Mouse (Mus musculus): ENCODE data around the gene Tmprss3. TPM values are rescaled to one million over a fixed set of nuclear protein-coding genes. Genes with fewer than 3 reads are reported as not detected.

Tmprss3 gene
- polyA plus RNA-seq, 1 experiment from 2014 or later = 0.12 TPM

DNA sequence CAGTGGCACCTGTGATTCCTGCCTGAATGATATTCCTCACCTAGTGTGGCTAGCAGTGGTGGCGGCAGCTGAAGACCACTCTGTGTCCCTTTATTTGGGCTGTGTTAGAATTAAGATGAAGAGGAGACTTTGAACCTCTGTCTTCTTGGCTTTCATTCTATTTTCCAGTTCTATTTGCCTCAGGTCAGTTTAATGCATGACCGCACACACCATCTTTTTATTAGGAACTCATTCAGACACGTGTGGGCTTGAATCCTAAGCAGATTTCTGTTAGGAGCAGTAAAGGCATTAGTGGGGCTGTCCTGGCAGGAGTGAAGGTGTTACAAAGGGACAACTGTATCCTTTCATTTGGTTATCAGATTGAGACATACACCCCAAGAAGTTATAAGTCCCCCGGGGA, 38.5 kb downstream of the Tmprss3 start:
- Histone ChIP-seq H3K9ac (ENCODE audit: low read depth, low read length) (no peak overlapping the region), H3K4me1 (replicated peaks; ENCODE audit: control insufficient read depth, insufficient read depth, low read length) (no peaks in the 10 kb centered on the region), H3K4me3 (ENCODE audit: low read depth, low read length) (no peak overlapping the region), H3K36me3 (ENCODE audit: control insufficient read depth, insufficient read depth, low read length) (no peaks in the 10 kb centered on the region), H3K27ac (ENCODE audit: low read depth, low read length) (no peak overlapping the region), H3K4me2 (no peak overlapping the region), H3K9me3 (ENCODE audit: control insufficient read depth, low read length) (no peaks in the 10 kb centered on the region), H3K27me3 (replicated peaks; ENCODE audit: control insufficient read depth, insufficient read depth, low read length) (no peaks in the 10 kb centered on the region)
- DNase-seq (ENCODE audit: low spot score) (no peak), ATAC-seq (replicated peaks; ENCODE audit: low FRiP score) (no peak)
- WGBS = 79% methylated on average over 4 of the region's 4 CpGs

DNA sequence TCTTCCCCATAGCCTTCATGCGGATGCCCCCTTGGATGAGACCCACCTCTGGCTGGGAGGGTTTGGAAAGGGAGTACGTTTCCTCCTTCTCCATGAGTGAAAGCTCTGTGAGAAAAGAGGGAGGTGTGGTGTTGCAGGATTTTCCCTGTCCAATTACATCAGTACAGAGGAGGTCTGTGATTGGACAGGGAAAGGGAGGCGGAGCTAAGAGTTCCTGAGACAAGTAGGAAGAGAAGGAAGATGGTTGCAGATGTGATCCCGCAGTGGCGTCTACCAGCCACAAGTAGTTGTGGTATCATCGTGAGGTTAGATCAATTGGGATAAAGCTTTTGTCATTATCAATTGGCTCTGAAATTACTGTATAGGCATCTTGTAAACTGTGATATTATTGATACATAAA, 40.9 kb downstream of the Tmprss3 start:
- Histone ChIP-seq H3K4me2 (no peak overlapping the region), H3K9me3 (ENCODE audit: control insufficient read depth, low read length) (no peaks in the 10 kb centered on the region), H3K36me3 (ENCODE audit: control insufficient read depth, insufficient read depth, low read length) (no peaks in the 10 kb centered on the region), H3K4me3 (ENCODE audit: low read depth, low read length) (no peak overlapping the region), H3K27ac (ENCODE audit: low read depth, low read length) (no peak overlapping the region), H3K4me1 (replicated peaks; ENCODE audit: control insufficient read depth, insufficient read depth, low read length) (no peaks in the 10 kb centered on the region; the same call in none of the 2 replicates), H3K27me3 (replicated peaks; ENCODE audit: control insufficient read depth, insufficient read depth, low read length) (no peaks in the 10 kb centered on the region), H3K9ac (ENCODE audit: low read depth, low read length) (no peak overlapping the region)
- no peak for DNase-seq (ENCODE audit: low spot score)
- no peak for ATAC-seq (replicated peaks; ENCODE audit: low FRiP score)
- 77% methylated on average over 6 of the region's 6 CpGs for WGBS

DNA sequence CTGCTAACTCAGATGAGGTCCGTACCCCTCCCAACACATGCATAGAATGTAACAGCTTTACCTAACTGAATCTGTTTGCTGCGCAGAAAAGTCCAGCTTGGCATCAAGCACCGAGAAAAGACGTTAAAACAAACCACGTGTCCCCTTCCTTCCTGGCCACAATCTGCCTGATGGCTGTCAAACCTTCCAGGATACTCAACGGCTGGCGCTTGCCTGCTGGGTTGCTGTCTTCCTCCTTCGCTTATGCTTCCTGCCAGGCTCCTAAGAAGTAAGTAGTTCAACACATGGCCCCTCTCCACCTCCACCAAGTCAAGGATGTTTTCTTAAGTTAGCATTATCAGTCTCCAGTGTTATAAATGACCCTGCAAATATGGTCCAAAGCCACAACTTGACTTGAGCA, 45.0 kb downstream of the Tmprss3 start:
- Histone ChIP-seq H3K4me3 (ENCODE audit: low read depth, low read length) (no peak overlapping the region), H3K4me2 (no peak overlapping the region), H3K9me3 (ENCODE audit: control insufficient read depth, low read length) (no peaks in the 10 kb centered on the region), H3K36me3 (ENCODE audit: control insufficient read depth, insufficient read depth, low read length) (no peaks in the 10 kb centered on the region), H3K9ac (ENCODE audit: low read depth, low read length) (no peak overlapping the region), H3K4me1 (replicated peaks; ENCODE audit: control insufficient read depth, insufficient read depth, low read length) (no peaks in the 10 kb centered on the region; the same call in none of the 2 replicates), H3K27me3 (replicated peaks; ENCODE audit: control insufficient read depth, insufficient read depth, low read length) (no peaks in the 10 kb centered on the region), H3K27ac (ENCODE audit: low read depth, low read length) (no peak overlapping the region)
- ATAC-seq (replicated peaks; ENCODE audit: low FRiP score) (no peak), DNase-seq (ENCODE audit: low spot score) (no peak)
- 44% methylated on average over 8 of the region's 8 CpGs for WGBS

DNA sequence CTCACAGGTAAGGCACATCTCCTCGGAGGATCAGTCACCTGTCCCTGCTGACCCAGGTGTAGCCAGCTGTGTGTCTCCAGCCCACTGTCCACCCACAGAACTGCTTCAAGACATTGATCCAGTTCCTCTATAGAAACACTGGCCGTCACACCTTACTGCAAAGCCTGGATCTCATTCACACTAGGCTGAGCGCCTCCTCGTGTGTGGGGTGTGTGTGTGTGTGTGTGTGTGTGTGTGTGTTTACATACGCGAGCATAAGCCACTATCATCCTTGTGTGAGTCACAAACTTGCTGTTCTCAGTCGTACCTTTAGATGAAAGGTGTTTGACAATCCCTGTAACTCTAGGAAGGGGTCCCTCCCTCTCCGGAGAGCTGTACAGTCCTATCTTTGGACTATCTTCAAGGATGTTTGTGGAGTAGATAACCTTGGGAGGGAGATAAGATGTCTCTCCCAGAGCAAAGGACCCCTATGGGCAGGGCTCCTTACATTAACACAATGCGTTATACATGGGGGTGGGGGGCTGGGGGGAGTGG, 45.7 kb downstream of the Tmprss3 start:
- whole genome bisulfite sequencing = 65% methylated on average over 9 of the region's 9 CpGs
- Histone ChIP-seq H3K36me3 (ENCODE audit: control insufficient read depth, insufficient read depth, low read length) (no peaks in the 10 kb centered on the region), H3K4me1 (replicated peaks; ENCODE audit: control insufficient read depth, insufficient read depth, low read length) (no peaks in the 10 kb centered on the region; the same call in none of the 2 replicates), H3K9ac (ENCODE audit: low read depth, low read length) (no peak overlapping the region), H3K4me3 (ENCODE audit: low read depth, low read length) (no peak overlapping the region), H3K27ac (ENCODE audit: low read depth, low read length) (no peak overlapping the region), H3K9me3 (ENCODE audit: control insufficient read depth, low read length) (no peaks in the 10 kb centered on the region), H3K4me2 (no peak overlapping the region), H3K27me3 (replicated peaks; ENCODE audit: control insufficient read depth, insufficient read depth, low read length) (no peaks in the 10 kb centered on the region)
- DNase-seq (ENCODE audit: low spot score) = no peak
- no peak for ATAC-seq (replicated peaks; ENCODE audit: low FRiP score)

DNA sequence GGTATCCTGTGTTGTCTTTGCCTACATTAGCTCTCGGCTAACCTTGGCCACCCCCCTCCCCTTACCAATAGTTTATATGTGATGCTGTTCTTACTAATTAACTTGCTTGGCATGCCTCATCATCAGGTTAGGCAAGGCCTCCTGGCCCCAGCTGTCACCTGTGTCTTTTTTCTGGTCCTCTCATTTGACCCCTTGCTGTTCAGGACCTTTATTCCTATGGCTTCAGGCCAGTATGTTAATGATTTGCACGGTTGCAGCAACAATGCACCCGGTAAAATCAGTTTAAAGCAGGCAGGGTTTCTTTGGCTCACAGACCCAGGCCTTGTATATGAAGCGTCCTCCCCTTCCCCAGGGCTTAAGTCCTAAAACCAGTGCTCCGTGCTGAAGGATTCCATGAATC, 46.3 kb downstream of the Tmprss3 start:
- no peak overlapping the region for H3K4me2 ChIP-seq
- WGBS = 65% methylated on average over 5 of the region's 5 CpGs
- ATAC-seq (replicated peaks; ENCODE audit: low FRiP score) = no peak

DNA sequence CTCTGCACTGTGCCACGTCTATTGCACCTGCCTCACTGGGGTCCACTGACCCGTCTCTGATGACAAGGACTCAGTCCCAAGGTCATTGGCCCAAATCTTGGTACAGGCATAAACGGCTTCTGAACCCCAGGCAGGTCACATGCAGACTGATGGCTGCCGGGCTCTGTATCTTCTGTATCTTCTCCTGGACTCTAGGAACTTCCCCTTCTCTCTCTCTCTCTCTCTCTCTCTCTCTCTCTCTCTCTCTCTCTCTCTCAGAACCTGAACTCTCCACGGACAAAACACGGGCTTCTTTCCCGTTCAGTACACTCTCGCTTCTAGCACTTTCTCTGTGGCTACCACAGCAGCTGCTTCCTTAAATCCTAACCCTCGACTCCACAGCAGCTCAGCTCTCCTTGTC, 52.8 kb downstream of the Tmprss3 start:
- WGBS = 62% methylated on average over 9 of the region's 9 CpGs
- Histone ChIP-seq H3K4me2 (no peak overlapping the region), H3K4me1 (replicated peaks; ENCODE audit: control insufficient read depth, insufficient read depth, low read length) (no peaks in the 10 kb centered on the region), H3K4me3 (ENCODE audit: low read depth, low read length) (no peak overlapping the region), H3K27me3 (replicated peaks; ENCODE audit: control insufficient read depth, insufficient read depth, low read length) (no peaks in the 10 kb centered on the region), H3K9me3 (ENCODE audit: control insufficient read depth, low read length) (no peaks in the 10 kb centered on the region), H3K27ac (ENCODE audit: low read depth, low read length) (no peak overlapping the region), H3K9ac (ENCODE audit: low read depth, low read length) (no peak overlapping the region), H3K36me3 (ENCODE audit: control insufficient read depth, insufficient read depth, low read length) (no peaks in the 10 kb centered on the region)
- DNase-seq (ENCODE audit: low spot score) (no peak), ATAC-seq (replicated peaks; ENCODE audit: low FRiP score) (no peak)

More for the DNA sequence above, 46.3 kb downstream of the Tmprss3 start:
- H3K9ac ChIP-seq (ENCODE audit: low read depth, low read length) = no peak overlapping the region
- H3K27me3 ChIP-seq (replicated peaks; ENCODE audit: control insufficient read depth, insufficient read depth, low read length) = no peaks in the 10 kb centered on the region
- no peak overlapping the region for H3K27ac ChIP-seq (ENCODE audit: low read depth, low read length)
- no peak for DNase-seq (ENCODE audit: low spot score)
- no peaks in the 10 kb centered on the region; the same call in none of the 2 replicates for H3K4me1 ChIP-seq (replicated peaks; ENCODE audit: control insufficient read depth, insufficient read depth, low read length)
- H3K4me3 ChIP-seq (ENCODE audit: low read depth, low read length) = no peak overlapping the region
- H3K36me3 ChIP-seq (ENCODE audit: control insufficient read depth, insufficient read depth, low read length) = no peaks in the 10 kb centered on the region
- no peaks in the 10 kb centered on the region for H3K9me3 ChIP-seq (ENCODE audit: control insufficient read depth, low read length)

DNA sequence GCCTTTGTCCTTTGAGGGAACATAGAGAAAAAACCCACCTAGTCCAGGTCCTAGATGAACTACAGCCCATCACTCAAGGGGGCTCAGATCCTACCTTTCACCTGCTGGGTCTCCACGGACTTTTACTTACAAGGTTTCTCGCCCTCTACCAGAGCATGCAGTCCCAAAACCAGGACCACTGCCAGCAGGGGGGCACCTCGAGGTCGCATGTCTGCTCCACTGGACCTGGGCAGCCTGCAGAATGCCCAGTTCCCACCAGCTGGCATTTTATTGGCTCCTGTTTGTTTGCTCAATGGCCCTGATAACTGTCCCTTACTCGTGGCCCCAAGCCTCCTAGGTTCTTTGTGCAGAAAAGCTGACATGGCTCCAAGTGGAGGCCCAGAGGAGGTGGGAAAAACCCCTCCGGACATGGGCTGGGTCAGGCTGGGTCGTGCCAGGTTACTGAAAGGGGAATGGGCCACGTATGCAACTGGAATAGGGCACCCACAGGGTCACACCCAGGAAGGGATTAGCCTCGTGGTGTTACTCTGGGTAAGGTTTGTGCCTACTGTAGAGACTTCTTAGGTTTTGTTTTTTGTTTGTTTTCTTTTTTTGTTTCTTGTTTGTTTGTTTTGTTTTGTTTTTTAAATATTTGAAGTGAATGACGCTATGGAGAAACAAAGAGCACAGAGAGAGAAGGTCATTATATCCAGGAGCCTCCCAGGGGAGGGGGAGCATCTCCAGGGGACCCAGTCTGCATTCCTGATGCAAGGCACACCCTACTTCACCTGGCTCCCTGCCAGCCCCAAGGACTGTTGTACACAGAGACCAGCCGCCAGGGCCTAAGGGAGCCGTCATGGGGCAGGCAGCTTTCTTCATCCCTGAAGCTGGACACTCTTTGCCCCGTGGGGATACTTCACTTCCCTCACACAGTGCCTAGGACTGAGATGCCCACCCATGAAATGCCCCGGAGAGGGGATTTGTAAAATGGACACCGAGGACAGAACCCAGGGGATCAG, 54.4 kb downstream of the Tmprss3 start, which contains the start of gene Tff2:
Gene Tff2 (minus strand): TSS at position 243 of the 998 bp plus-strand sequence.
- WGBS = 69% methylated on average over 15 of the region's 15 CpGs
- H3K9ac ChIP-seq (ENCODE audit: low read depth, low read length) = no peak within 1 kb of the TSS
- H3K27ac ChIP-seq (ENCODE audit: low read depth, low read length) = no peak within 1 kb of the TSS
- DNase-seq (ENCODE audit: low spot score) = no peak
- no peaks in the 10 kb centered on the region for H3K36me3 ChIP-seq (ENCODE audit: control insufficient read depth, insufficient read depth, low read length)
- no peaks in the 10 kb centered on the region for H3K4me1 ChIP-seq (replicated peaks; ENCODE audit: control insufficient read depth, insufficient read depth, low read length)
- no peaks in the 10 kb centered on the region for H3K9me3 ChIP-seq (ENCODE audit: control insufficient read depth, low read length)
- no peak for ATAC-seq (replicated peaks; ENCODE audit: low FRiP score)
- H3K4me2 ChIP-seq = no peak within 1 kb of the TSS
- H3K27me3 ChIP-seq (replicated peaks; ENCODE audit: control insufficient read depth, insufficient read depth, low read length) = no peaks in the 10 kb centered on the region
- no peak within 1 kb of the TSS for H3K4me3 ChIP-seq (ENCODE audit: low read depth, low read length)

DNA sequence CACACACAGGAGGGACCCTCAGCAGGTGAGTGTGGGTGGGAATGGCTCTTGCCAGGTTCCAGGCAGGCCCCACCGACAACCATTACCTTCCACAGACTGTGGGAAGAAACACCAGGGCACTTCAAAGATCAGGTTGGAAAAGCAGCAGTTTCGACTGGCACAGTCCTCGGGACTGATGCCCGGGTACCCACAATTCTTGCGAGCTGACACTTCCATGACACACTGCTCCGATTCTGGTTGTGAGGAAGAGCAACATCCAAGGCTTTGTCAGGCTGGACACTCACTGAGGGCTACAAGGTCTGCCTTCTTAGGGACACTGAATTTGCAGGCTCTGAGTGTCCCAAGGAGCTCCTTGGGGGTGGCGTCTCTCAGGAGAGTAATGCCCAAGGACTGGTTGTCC, 56.7 kb downstream of the Tmprss3 start:
- Histone ChIP-seq H3K4me3 (ENCODE audit: low read depth, low read length) (no peak overlapping the region), H3K4me2 (no peak overlapping the region), H3K4me1 (replicated peaks; ENCODE audit: control insufficient read depth, insufficient read depth, low read length) (no peaks in the 10 kb centered on the region), H3K9me3 (ENCODE audit: control insufficient read depth, low read length) (no peaks in the 10 kb centered on the region), H3K27me3 (replicated peaks; ENCODE audit: control insufficient read depth, insufficient read depth, low read length) (no peaks in the 10 kb centered on the region), H3K27ac (ENCODE audit: low read depth, low read length) (no peak overlapping the region), H3K9ac (ENCODE audit: low read depth, low read length) (no peak overlapping the region), H3K36me3 (ENCODE audit: control insufficient read depth, insufficient read depth, low read length) (no peaks in the 10 kb centered on the region)
- WGBS = 86% methylated on average over 7 of the region's 7 CpGs
- no peak for ATAC-seq (replicated peaks; ENCODE audit: low FRiP score)
- DNase-seq (ENCODE audit: low spot score) = no peak
